Mouse (Mus musculus) B cell, adult 2 months (primary cell): ENCODE measurements around the gene A630089N07Rik.

Source experiments
- DNase-seq, 2 experiments: peaks; one replicate each; pipeline ENCODE4 v3.0.0; 2022

A630089N07Rik gene

DNA sequence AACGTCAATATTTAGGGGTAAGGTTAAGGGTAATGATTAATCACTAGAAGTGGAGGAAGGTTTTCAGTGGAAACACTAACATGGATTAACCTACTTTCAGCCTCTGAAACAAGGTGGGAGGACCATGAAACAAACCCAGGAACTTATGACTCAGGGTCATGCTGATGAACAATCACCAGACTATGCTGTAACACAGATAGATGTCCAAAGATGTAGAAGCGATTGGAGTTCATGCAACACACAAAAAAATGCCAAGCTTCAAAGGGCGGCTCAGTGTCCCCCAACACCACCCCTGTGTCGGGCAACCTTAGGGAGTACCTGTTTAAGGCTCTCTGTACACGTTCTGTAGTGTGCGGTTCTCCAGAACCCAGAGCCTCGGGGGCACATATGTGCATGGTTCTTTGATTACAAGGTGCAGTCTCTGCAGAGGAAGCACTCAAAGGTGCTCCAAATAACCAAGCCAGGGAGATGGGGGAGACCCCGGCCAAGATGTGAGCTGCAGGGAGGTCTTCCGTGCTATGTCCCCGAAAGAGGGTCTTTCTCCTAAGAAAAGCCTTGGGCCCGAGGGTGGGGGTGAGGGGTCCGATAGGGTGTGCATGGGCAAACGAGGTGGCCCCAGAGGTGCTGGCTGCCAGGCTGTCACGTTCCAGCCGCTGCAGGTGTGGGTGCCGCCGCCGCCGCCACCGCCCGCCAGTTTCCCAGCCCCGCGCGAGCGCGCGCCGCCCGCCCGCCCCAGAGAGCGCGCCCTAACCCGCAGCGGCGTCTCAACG lies 120.7 kb downstream of the A630089N07Rik start:
- peak in 1 of 2 experiments; percentile 19 for DNase-seq

DNA sequence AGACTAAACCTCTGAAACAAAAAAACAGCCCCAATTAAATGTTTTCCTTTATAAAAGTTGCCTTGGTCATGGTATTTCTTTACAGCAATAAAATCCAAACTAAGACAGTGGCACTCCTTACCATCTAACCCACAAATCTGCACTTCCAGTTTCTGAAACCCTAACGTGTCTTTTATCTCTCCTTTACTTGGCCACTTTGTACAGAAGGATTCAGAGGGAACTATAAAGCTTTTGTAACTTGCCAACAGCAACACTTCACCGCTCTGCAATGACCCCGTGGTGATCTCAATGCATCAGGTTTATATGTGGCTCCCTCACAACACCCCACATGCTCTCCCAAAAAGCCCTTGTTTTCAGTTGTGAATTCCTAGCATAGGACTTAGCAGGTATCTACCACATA lies 121.9 kb downstream of the A630089N07Rik start:
- no peak for DNase-seq

GRCm38 (mm10) chr16:97958401-97958973 lies 123.8 kb downstream of the A630089N07Rik start:
- no peak for DNase-seq

DNA sequence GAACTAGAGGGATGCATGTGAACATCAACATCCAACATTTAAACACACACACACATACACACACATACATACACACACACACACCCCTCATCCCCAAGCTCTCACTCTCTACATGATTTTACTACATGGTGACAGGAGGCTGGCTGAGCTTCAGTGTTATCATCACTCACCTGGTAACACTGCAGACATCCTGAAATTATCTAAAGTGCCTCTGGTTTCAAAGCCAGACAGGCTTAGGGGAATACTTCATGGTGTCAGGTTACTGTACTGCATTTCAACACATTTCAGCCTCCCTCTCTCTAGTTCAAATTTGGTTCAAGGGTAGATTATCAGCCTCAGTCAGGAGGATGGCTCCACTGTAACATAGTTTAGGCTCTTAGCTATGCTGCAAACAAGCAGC lies 124.6 kb downstream of the A630089N07Rik start:
- DNase-seq = no peak

DNA sequence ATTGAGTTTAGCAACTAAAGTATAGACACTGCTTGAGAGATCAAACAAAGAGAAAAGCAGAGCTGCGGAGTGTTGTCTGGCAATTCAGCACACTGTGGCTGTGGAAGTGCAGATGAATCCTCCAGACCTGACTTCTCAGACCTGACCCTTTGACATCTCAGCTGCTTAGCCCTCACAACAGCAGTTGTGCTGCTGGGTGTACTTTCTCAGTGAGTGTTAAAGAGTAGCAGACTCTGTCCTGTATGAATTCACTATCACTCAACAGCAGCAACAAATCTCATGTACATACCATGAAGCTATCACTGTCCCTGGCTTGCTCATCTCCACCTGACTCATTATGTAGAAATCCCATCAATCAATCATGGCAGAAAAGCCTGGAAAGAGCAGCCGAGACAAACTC lies 126.2 kb downstream of the A630089N07Rik start:
- DNase-seq = no peak

GRCm38 (mm10) chr16:97953300-97953699 lies 128.9 kb downstream of the A630089N07Rik start:
- no peak for DNase-seq

- DNase-seq = no peak
These were observed 129.4 kb downstream of the A630089N07Rik start for GRCm38 (mm10) chr16:97952801-97953200.

- no peak for DNase-seq
These were observed 129.9 kb downstream of the A630089N07Rik start for GRCm38 (mm10) chr16:97952371-97952770.
